Mouse (Mus musculus) layer of hippocampus, postnatal 10 days (tissue): ENCODE results near the gene Hebp1. TPM values are rescaled to one million over a fixed set of nuclear protein-coding genes. Genes with fewer than 3 reads are reported as not detected.

Experiments
- DNase-seq, 2 experiments: peaks; one replicate each; pipeline ENCODE4 v3.0.0; 2021; ENCODE audit warnings: low spot score in 2 of 2
- total RNA-seq, 2 experiments: library from RNA; stranded (reverse); gene quantifications; 2 replicates each; pipeline ENCODE4 v1.2.3; 2021

Hebp1 gene
- total RNA-seq, 2 experiments from 2014 or later = 44.2 to 44.6 TPM

GRCm38 (mm10) chr6:135165191-135165590, 32.6 kb downstream of the Hebp1 start:
- DNase-seq = no peak

DNA sequence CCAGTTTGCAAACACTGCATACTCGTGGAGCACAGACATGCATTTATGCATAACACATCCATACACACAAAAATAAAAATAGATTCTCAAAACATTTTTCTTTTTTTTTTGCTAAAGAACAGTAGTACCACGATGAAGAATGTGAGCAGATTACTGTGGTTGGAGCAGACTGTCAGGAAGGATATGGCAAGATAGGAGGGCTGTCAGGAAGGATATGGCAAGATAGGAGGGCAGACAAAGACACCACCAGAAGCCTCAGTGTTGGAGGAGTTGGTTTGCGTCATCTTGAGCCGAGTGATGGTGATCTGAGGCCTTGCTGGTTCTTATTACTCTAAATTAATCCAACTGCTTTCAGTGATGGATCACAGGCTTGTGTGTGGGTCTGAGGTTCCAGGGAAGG, 35.0 kb downstream of the Hebp1 start:
- no peak for DNase-seq

- DNase-seq = no peak
Measured at GRCm38 (mm10) chr6:135162311-135162710, 35.5 kb downstream of the Hebp1 start.

DNA sequence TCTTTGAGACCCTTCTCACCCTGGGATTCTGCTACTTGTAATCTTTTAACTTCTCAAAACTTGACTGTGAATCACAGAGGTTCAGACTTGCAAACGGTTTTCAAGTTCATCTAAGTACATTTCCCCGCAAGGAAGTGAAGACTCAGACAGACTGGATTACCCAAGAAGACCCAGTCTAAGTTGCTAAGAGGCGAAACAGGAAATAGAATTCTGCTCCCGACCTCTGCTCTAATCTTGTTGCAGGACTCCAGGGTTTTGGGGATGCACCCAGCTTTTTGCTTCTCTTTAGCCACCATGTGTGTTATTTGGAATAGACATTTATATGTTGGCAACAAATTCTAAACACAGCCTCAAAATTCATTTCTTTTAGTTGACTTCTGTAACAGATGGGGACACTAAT, 36.5 kb downstream of the Hebp1 start:
- DNase-seq = no peak

DNA sequence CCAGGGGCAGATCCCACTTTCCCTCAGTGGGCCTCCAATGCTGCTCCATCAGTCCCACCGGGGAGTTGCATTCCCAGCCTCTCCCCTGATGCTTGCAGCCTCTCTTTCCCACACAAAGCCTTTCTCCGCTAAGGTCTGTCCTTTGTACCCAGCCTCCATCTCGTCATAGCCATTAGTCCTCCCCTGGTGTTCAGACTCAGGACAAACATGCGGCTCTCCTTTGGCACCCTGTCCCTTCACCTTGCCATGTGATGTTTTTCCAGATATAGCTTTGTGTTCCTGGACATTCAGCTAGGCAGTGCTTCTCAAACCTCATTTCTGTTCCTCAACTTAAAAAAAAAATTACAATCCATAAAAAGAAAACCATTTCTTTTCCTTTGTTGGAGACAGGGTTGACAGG, 39.3 kb downstream of the Hebp1 start:
- no peak for DNase-seq

DNA sequence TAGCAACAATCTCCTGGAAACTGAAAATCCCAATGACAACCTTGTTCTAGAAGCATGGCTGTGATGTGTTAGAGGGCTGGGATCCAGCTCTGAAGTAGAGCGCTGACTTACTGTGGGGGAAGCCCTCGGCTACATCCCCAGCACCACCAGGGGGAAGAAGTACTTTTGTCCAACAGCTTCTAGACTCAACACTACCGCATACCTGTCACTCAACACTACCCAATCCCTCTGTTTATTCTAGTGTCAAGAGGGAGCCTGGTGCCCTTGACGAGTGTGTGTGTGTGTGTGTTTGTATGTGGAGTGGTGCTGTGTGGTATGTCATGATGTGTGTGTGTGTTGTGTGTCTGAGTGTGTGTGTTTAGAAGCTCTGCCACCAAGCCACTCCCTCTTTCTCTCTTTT, 40.3 kb downstream of the Hebp1 start:
- DNase-seq = no peak

DNA sequence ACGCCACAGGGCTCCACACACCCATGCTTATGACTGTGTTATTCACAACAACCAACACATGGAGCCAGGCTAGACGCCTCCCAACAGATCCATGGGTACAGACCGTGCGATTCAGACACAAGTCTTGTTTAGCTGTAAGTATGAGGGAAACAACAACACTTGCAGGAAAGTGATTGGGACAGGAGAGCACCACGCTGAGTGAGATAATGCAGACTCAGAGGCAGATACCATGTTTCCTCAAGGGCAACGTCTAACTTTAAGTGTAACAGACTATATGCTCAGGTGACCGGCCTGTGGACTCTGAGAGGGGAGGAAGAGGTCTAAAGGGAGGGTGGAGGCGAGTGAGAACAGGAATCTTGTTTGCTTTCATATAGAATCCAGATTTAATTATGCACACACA, 41.2 kb downstream of the Hebp1 start:
- DNase-seq = no peak

- DNase-seq = no peak
Measured at GRCm38 (mm10) chr6:135153719-135154118, 44.1 kb downstream of the Hebp1 start.

- peak; percentile 43 to 46 for DNase-seq
Measured at GRCm38 (mm10) chr6:135150311-135150710, 47.5 kb downstream of the Hebp1 start.

DNA sequence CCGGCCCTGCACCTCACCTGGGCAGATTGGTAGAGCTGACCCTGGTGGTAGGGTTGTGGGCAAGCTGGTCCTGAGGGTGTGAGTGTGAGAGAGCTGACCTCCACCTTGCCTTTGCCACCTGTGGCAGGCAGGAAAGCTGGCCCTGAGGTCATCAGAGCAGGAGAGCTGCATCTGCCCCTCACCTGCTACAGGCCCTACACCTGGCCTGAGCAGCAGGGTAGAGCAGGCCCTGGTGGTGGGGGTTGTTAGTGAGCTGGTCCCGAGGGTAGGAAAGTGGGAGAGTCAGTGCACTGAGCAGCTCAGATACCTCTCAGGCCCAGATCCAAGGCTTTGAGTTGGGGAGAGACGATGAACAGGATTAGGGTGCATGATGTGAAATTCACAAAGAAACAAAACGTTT, 48.1 kb downstream of the Hebp1 start:
- DNase-seq = no peak

DNA sequence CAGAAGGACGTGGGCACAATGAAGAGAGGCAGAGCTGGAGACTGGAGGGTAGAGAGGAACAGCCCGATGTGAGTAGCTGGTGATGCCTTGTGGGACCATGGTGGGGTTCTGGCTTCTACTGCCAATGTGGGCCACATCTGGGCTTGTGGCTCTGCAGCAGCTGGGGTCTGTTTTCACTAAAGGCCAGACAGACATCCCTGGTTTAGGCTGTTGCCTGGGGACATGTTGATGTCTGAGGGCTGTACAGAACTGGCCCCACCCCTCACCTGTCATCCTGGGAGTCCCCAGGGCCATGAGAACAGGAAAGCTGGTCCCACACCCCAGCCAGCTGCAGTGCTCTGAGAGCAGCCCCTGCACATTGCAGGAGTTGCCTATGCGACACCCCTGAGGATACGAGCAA, 48.6 kb downstream of the Hebp1 start:
- DNase-seq = no peak

GRCm38 (mm10) chr6:135148506-135148905, 49.3 kb downstream of the Hebp1 start:
- no peak for DNase-seq

- DNase-seq = no peak
Measured at GRCm38 (mm10) chr6:135145976-135146375, 51.8 kb downstream of the Hebp1 start.

DNA sequence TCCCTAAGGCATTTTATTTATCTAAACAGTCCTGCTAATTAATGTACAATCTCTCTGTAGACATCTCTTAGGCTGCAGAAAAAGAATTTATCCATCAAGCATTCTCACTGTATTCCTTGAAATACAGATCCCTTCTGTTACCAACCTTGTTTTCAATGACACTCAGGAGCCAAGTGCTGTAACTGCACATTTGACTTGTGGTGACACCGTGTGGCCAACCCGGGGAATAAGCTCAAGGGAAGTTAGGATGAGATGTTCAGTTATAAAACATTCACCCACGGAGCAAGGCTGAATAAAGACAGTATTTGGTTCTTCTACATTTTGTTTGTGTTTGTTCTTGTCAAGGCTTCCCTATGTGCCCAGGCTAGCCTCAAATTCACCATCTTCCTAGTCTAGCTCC, 53.3 kb downstream of the Hebp1 start:
- peak; percentile 42 to 57 for DNase-seq

GRCm38 (mm10) chr6:135143151-135143550, 54.7 kb downstream of the Hebp1 start:
- DNase-seq = no peak

DNA sequence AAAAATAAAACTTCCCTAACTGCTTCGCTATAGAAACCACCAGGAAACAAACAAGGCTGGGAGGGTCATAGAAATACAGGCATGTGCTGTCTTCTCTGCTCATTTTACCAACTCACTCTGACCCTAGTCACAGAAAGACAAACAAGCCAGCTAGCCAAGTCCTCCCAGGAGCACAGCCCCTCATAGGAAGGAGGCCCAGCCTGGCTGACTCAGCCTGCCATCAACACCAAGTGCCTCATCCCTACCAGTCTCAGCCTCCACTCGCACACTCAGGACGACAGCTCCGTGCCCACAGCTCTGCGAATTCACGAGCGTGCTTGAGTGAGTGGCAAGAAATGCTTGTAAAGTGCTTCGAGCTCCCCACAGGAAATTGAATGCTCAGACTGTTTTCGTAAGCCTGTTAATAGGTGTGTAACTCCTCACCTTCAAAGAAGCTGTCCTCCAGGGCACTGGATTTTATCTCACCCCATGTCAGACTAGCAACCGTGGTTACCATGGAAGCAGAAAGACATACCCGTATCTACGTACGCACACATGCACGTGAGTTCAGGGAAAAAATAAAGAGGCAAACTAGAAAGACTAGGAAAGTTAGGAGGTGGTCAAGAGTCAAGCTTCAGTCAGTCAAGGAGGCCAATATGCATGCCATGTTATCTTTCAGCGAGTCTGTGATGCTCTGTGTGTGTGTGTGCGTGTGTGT, 56.2 kb downstream of the Hebp1 start:
- DNase-seq = no peak

DNA sequence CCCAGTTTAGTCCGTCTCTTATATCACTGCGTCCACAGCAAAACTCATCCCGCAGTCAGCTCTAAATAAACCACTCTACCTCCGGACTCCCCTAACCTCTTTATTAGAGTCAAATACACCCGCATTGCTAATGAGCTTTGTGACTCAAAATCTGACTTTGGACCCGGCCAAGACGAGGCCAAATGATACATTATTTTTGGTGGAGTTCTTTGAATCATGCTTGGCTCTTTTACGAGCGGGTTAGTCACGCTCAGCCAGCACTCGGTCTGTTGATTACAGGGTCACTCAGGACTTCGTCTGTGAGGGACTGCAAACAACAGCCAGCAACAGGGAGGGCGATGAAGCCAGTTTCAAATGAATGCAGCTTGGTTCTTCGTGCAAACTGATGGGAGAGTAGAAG, 59.1 kb downstream of the Hebp1 start:
- DNase-seq = no peak

DNA sequence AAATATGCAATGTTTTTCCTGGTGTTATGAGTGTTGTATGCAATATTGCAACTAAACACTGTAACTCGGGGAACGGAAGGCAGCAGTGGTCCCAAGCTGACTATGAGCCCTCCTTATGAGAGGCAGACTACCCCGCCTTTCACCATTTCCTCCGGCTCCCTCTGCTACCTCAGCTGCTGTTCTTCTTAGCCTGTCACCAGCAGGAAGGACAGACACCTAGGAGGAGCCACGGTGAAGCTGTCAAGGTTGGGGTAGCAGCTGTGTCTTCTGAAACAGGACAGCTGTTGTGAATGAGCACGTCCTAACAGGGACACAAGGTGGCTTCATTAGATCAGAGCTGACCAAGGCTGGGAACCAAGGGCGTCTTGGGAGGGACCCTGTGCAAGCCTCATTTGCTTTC, 59.6 kb downstream of the Hebp1 start:
- DNase-seq = no peak

GRCm38 (mm10) chr6:135137736-135138135, 60.1 kb downstream of the Hebp1 start:
- DNase-seq = no peak

- no peak for DNase-seq
Measured at GRCm38 (mm10) chr6:135136439-135137161, 61.2 kb downstream of the Hebp1 start.

GRCm38 (mm10) chr6:135135735-135136134, 62.1 kb downstream of the Hebp1 start:
- DNase-seq = no peak

- DNase-seq = no peak
Measured at GRCm38 (mm10) chr6:135133486-135133885, 64.3 kb downstream of the Hebp1 start.

GRCm38 (mm10) chr6:135133086-135133485, 64.7 kb downstream of the Hebp1 start:
- no peak for DNase-seq
